Mouse (Mus musculus) stomach, postnatal 0 days (tissue): ENCODE measurements at regions not wholly inside any gene's neighbourhood (a gene's known extent, or its start where the extent isn't known, plus 50 kb on each side); places are given as distances from the start of the nearest gene placed in this dataset.

Source experiments
- ATAC-seq: fragments of 200-750 bp; cut with Nextera tagmentation; 2 replicates; pipeline ENCODE4 v1.8.0; 2017; ENCODE audit not compliant: low FRiP score, low TSS enrichment
- DNase-seq: peaks from one replicate; pipeline ENCODE4 v3.0.0-alpha.2; 2016; ENCODE audit warnings: low spot score
- H3K27ac ChIP-seq: fragments of 300-500 bp; sonication (generic); replicated peaks from 2 replicates; pipeline ENCODE4 v1.5.1; 2014; ENCODE audit warnings: mild to moderate bottlenecking, control low read depth
- H3K27me3 ChIP-seq: fragments of 300-500 bp; sonication (generic); 2 replicates; pipeline ENCODE4 v1.6.1; 2014; ENCODE audit warnings: low read length; ENCODE audit not compliant: control insufficient read depth, insufficient read depth
- H3K36me3 ChIP-seq: fragments of 300-500 bp; sonication (generic); 2 replicates; pipeline ENCODE4 v1.6.1; 2014; ENCODE audit warnings: low read length, mixed read lengths; ENCODE audit not compliant: control insufficient read depth, insufficient read depth
- H3K4me1 ChIP-seq: fragments of 300-500 bp; sonication (generic); replicated peaks from 2 replicates; pipeline ENCODE4 v1.6.1; 2014; ENCODE audit warnings: antibody characterized with exemption; ENCODE audit not compliant: control insufficient read depth, insufficient read depth
- H3K4me2 ChIP-seq: fragments of 300-500 bp; sonication (generic); replicated peaks from 2 replicates; pipeline ENCODE4 v1.6.1; 2014; ENCODE audit warnings: low read depth, mild to moderate bottlenecking, control low read depth, moderate library complexity
- H3K4me3 ChIP-seq: fragments of 300-500 bp; sonication (generic); 2 replicates; pipeline ENCODE4 v1.5.1; 2014; ENCODE audit warnings: low read depth, low read length, control low read depth
- H3K9ac ChIP-seq: fragments of 300-500 bp; sonication (generic); 2 replicates; pipeline ENCODE4 v1.6.1; 2014; ENCODE audit warnings: mild to moderate bottlenecking, low read length, control low read depth, mixed read lengths
- H3K9me3 ChIP-seq: fragments of 300-500 bp; sonication (generic); 2 replicates; pipeline ENCODE4 v1.6.1; 2016; ENCODE audit warnings: low read length; ENCODE audit not compliant: control insufficient read depth
- CTCF ChIP-seq: IDR thresholded peaks from 2 replicates; pipeline ENCODE4 v1.5.1; 2016; ENCODE audit warnings: antibody characterized with exemption, low read depth, mild to moderate bottlenecking, moderate library complexity
- EP300 ChIP-seq: optimal IDR thresholded peaks from 2 replicates; pipeline ENCODE3; 2016; ENCODE audit warnings: antibody characterized with exemption
- WGBS: fragments of 180-500 bp; shearing (Covaris S2); extraction: QIAGEN DNeasy Blood & Tissue Kit; methylation state at CpG from one replicate; pipeline ENCODE4 v1.1.7; 2014; 5-methylcytosine and 5-hydroxymethylcytosine counted together

- H3K4me3 ChIP-seq: no peak overlapping the region
- H3K4me1 ChIP-seq: no peaks in the 10 kb centered on the region
- no peak overlapping the region for H3K27ac ChIP-seq
- no peak for DNase-seq
- 30% methylated on average over 13 of the region's 13 CpGs for WGBS
- no peaks in the 10 kb centered on the region for H3K36me3 ChIP-seq
- H3K4me2 ChIP-seq: no peak overlapping the region
- H3K9me3 ChIP-seq: no peaks in the 10 kb centered on the region
- no peak for ATAC-seq
- H3K27me3 ChIP-seq: no peaks in the 10 kb centered on the region
- no peak overlapping the region for H3K9ac ChIP-seq
- TF ChIP-seq CTCF: no peak
- TF ChIP-seq EP300: no peak
Observed at GRCm38 (mm10) chr4:23601426-23602293, 894.6 kb upstream of the Mms22l start.

DNA sequence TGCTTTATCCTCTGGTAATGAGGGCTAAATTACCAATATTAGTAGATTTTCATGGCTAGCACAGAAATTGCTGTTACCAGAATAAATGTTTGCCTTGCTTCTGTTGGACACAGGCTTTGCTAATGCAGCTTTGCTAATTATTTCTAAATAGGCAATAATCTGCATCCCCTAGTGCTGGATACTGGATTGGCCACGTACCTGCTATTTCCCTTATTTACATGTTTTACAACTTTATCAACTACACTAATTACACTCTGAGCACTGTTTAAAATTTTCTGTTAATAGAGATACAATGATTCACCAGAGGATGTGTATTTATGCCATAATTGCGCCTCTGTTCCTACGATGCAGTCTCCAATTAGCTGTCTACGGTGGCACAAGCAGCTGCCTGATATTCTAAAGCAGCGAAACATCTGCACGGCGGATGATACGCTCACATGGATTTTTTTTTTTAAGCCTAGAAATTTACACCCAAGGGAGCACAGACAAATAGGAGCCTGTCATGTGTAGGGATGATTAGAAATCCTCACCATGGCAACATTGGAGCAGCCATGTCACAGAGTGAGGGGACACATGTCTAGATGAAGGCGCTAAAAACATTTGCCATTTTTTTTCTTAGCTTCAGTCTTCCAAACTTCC lies 893.8 kb upstream of the Mms22l start:
- H3K4me3 ChIP-seq: no peak overlapping the region
- H3K27ac ChIP-seq: no peak overlapping the region
- no peaks in the 10 kb centered on the region for H3K36me3 ChIP-seq
- WGBS: 80% methylated on average over 9 of the region's 9 CpGs
- no peak for TF ChIP-seq CTCF
- TF ChIP-seq EP300: no peak
- no peak overlapping the region for H3K9ac ChIP-seq
- no peak for DNase-seq
- H3K9me3 ChIP-seq: no peaks in the 10 kb centered on the region
- H3K4me2 ChIP-seq: no peak overlapping the region
- H3K4me1 ChIP-seq: no peaks in the 10 kb centered on the region
- ATAC-seq: no peak
- no peaks in the 10 kb centered on the region for H3K27me3 ChIP-seq

DNA sequence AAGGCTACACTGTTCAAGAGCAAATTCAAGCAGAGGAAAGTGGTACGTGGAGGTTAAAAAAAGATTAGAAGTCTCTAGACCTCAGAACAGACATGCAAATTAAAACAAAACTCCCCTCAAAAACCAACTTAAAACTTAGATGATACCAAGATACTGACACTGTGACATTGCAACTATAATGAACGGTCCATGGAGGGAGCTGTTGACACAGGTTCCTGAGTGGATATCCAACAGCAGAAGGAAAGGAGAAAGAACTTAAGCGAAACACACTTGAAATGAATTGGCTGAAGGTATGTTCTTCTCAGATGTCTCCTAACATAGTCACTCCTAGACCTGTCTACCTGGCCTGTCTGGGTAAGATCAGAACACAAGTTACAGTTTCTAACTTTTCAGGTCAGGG lies 888.9 kb upstream of the Mms22l start:
- Histone ChIP-seq H3K4me2 (no peak overlapping the region), H3K36me3 (no peaks in the 10 kb centered on the region), H3K9ac (no peak overlapping the region), H3K4me1 (no peaks in the 10 kb centered on the region), H3K4me3 (no peak overlapping the region), H3K27me3 (no peaks in the 10 kb centered on the region), H3K9me3 (no peaks in the 10 kb centered on the region), H3K27ac (no peak overlapping the region)
- DNase-seq (no peak), ATAC-seq (no peak)
- 71% methylated on average over 3 of the region's 3 CpGs for WGBS
- TF ChIP-seq EP300 (no peak), CTCF (no peak)

GRCm38 (mm10) chr4:23621208-23621607 lies 875.0 kb upstream of the Mms22l start:
- Histone ChIP-seq H3K36me3 (no peaks in the 10 kb centered on the region), H3K4me3 (no peak overlapping the region), H3K4me2 (no peak overlapping the region), H3K27me3 (no peaks in the 10 kb centered on the region), H3K9ac (no peak overlapping the region), H3K4me1 (no peaks in the 10 kb centered on the region), H3K9me3 (no peaks in the 10 kb centered on the region), H3K27ac (no peak overlapping the region)
- TF ChIP-seq EP300 (no peak), CTCF (no peak)
- DNase-seq: no peak
- ATAC-seq: no peak

DNA sequence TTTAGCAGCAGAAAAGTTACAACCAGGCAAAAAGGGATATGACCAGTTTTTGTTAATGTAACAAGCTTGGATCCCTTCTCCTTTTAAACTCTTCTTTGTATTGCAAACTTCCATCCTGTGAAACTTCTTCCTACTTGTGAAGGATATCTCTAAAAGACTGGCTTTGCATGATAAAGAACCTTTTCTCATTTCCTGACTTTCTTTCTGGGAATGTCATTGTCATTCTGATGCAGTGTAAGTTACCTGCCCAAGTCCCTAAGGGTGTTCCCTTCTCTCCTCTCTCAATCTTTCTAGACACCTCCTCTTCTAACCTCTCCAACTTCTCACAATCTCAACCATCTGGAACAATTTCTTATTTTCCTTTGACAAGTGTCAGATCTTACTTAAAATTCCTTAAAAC lies 874.0 kb upstream of the Mms22l start:
- DNase-seq: no peak
- TF ChIP-seq EP300: no peak
- TF ChIP-seq CTCF: no peak
- Histone ChIP-seq H3K9ac (no peak overlapping the region), H3K4me3 (no peak overlapping the region), H3K36me3 (no peaks in the 10 kb centered on the region), H3K9me3 (no peaks in the 10 kb centered on the region), H3K27ac (no peak overlapping the region), H3K4me1 (no peaks in the 10 kb centered on the region), H3K27me3 (no peaks in the 10 kb centered on the region), H3K4me2 (no peak overlapping the region)
- ATAC-seq: no peak
